Mouse (Mus musculus) ES-Bruce4 (cell line): ENCODE measurements around the gene Tiam1.

ENCODE experiments used
- CTCF ChIP-seq: IDR thresholded peaks from one replicate; pipeline ENCODE4 v1.8.1; 2011; ENCODE audit warnings: low read depth, low read length
- EP300 ChIP-seq: IDR thresholded peaks from 2 replicates; pipeline ENCODE4 v1.6.1; 2011; ENCODE audit warnings: low read depth, low read length; ENCODE audit not compliant: insufficient read depth
- POLR2A ChIP-seq: IDR thresholded peaks from one replicate; pipeline ENCODE4 v1.8.1; 2011; ENCODE audit warnings: low read length; ENCODE audit not compliant: insufficient read depth

DNA sequence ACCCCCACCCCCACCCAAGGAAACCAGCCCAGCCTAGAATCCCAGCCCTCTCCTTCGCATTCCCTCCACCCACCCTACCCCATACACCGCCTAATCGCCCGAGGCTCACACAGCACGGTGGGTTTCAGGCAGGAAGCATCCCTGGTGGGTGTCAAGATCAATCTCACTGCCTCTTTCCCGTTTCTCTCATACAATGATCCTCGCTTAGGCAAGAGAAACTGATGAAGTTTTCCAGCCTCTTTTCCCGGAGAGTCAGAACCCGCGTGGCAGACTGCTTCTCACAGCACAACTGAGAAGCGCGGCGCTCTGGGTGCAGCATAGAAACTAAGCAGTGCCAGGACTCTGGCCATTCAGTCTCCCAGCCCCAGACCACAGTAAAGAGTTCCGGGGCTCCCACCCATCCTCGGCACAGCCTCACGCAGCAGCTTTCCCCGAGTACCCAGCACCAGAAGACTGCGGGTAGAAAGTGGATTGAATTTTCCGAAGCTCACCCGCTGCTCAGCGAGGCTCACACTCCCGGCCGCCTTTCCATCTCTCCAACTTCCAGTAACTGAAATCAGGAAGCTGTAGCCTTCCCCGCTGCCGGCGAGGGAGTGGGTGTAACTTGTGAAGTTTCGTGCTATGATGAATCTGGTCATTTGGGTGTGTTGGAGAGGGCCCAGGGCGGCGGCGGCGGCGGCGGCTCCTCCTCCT is 183.2 kb downstream of the Tiam1 start:
- TF ChIP-seq CTCF: no peak
- TF ChIP-seq POLR2A: no peak
- TF ChIP-seq EP300: 0 out of 2 replicates have a peak, but pooled peaks have one; percentile 32
